Mouse (Mus musculus): ENCODE measurements around the gene Ddb2. TPM values are rescaled to one million over a fixed set of nuclear protein-coding genes. Genes with fewer than 3 reads are reported as not detected.

Gene Ddb2
- polyA plus RNA-seq, 1 experiment from 2014 or later = 15.1 TPM

Other genes with a start within 250 kb of the Ddb2 start
- gene Rapsn, start 201.4 kb downstream of the Ddb2 start, polyA plus RNA-seq (2015; fragmentation: Nextera tagmentation; extraction: Ambion mirVana) = 0.48 and 0.54 TPM in 2 replicates
- 251 and 254 TPM in 2 replicates for gene Psmc3, start 183.0 kb downstream of the Ddb2 start, polyA plus RNA-seq (2015; fragmentation: Nextera tagmentation; extraction: Ambion mirVana)
- gene Slc39a13, start 166.6 kb downstream of the Ddb2 start, polyA plus RNA-seq (2015; fragmentation: Nextera tagmentation; extraction: Ambion mirVana) = 25.0 and 29.4 TPM in 2 replicates
- 1.8 and 3.0 TPM in 2 replicates for gene Spi1, start 154.6 kb downstream of the Ddb2 start, polyA plus RNA-seq (2015; fragmentation: Nextera tagmentation; extraction: Ambion mirVana)
- gene Mybpc3, start 118.8 kb downstream of the Ddb2 start, polyA plus RNA-seq (2015; fragmentation: Nextera tagmentation; extraction: Ambion mirVana) = not detected in 2 replicates
- gene Madd, start 53.1 kb downstream of the Ddb2 start, polyA plus RNA-seq (2015; fragmentation: Nextera tagmentation; extraction: Ambion mirVana) = 56.0 and 58.0 TPM in 2 replicates
- gene Nr1h3, start 34.1 kb downstream of the Ddb2 start, polyA plus RNA-seq (2015; fragmentation: Nextera tagmentation; extraction: Ambion mirVana) = 1.6 and 2.1 TPM in 2 replicates
- gene Acp2, start 34.1 kb downstream of the Ddb2 start, polyA plus RNA-seq (2015; fragmentation: Nextera tagmentation; extraction: Ambion mirVana) = 38.3 and 42.7 TPM in 2 replicates
- gene Pacsin3, start 19.0 kb upstream of the Ddb2 start, polyA plus RNA-seq (2015; fragmentation: Nextera tagmentation; extraction: Ambion mirVana) = 15.6 and 16.2 TPM in 2 replicates
- gene Arfgap2, start 28.0 kb upstream of the Ddb2 start, polyA plus RNA-seq (2015; fragmentation: Nextera tagmentation; extraction: Ambion mirVana) = 82.6 and 84.5 TPM in 2 replicates
- 147 and 165 TPM in 2 replicates for gene 1110051M20Rik, start 207.7 kb upstream of the Ddb2 start, polyA plus RNA-seq (2015; fragmentation: Nextera tagmentation; extraction: Ambion mirVana)
- 7.1 and 10.2 TPM in 2 replicates for gene Lrp4, start 220.5 kb upstream of the Ddb2 start, polyA plus RNA-seq (2015; fragmentation: Nextera tagmentation; extraction: Ambion mirVana)